Mouse (Mus musculus): Measurements from ENCODE around the gene Dhx35. TPM values are rescaled to one million over a fixed set of nuclear protein-coding genes. Genes with fewer than 3 reads are reported as not detected.

Dhx35 gene
- total RNA-seq, 2 experiments from 2014 or later = 16.9 to 18.4 TPM

GRCm38 (mm10) chr2:158799328-158799727 is 4.7 kb downstream of the Dhx35 start:
- DNase-seq = no peak
- intact Hi-C loops (cut with DNase I) = no loop called here

GRCm38 (mm10) chr2:158800788-158801187 is 6.2 kb downstream of the Dhx35 start:
- intact Hi-C loops (cut with DNase I) = no loop called here
- no peak for DNase-seq

- intact Hi-C loops (cut with DNase I) = no loop called here
- no peak for DNase-seq
Measured at GRCm38 (mm10) chr2:158803575-158803974, 9.0 kb downstream of the Dhx35 start.

- intact Hi-C loops (cut with DNase I) = no loop called here
- DNase-seq = no peak
Measured at GRCm38 (mm10) chr2:158815686-158816085, 21.1 kb downstream of the Dhx35 start.

- intact Hi-C loops (cut with DNase I) = no loop called here
- no peak for DNase-seq
Measured at GRCm38 (mm10) chr2:158816239-158816638, 21.6 kb downstream of the Dhx35 start.

GRCm38 (mm10) chr2:158817708-158818107 is 23.1 kb downstream of the Dhx35 start:
- DNase-seq = no peak
- intact Hi-C loops (cut with DNase I) = no loop called here

GRCm38 (mm10) chr2:158828124-158828523 is 33.5 kb downstream of the Dhx35 start:
- no peak for DNase-seq
- intact Hi-C loops (cut with DNase I) = no loop called here

GRCm38 (mm10) chr2:158829746-158830145 is 35.1 kb downstream of the Dhx35 start:
- DNase-seq = no peak
- intact Hi-C loops (cut with DNase I) = no loop called here

GRCm38 (mm10) chr2:158833221-158833620 is 38.6 kb downstream of the Dhx35 start:
- DNase-seq = peak in 1 of 2 experiments; percentile 11
- intact Hi-C loops (cut with DNase I) = no loop called here

- DNase-seq = no peak
- intact Hi-C loops (cut with DNase I) = no loop called here
Measured at GRCm38 (mm10) chr2:158833645-158834044, 39.0 kb downstream of the Dhx35 start.

- intact Hi-C loops (cut with DNase I) = no loop called here
- DNase-seq = no peak
Measured at GRCm38 (mm10) chr2:158843287-158843686, 48.7 kb downstream of the Dhx35 start.

- DNase-seq = no peak
- intact Hi-C loops (cut with DNase I) = no loop called here
Measured at GRCm38 (mm10) chr2:158845031-158845430, 50.4 kb downstream of the Dhx35 start.

GRCm38 (mm10) chr2:158846208-158846607 is 51.6 kb downstream of the Dhx35 start:
- DNase-seq = no peak
- intact Hi-C loops (cut with DNase I) = no loop called here

GRCm38 (mm10) chr2:158847991-158848390 is 53.4 kb downstream of the Dhx35 start:
- intact Hi-C loops (cut with DNase I) = no loop called here
- DNase-seq = no peak

GRCm38 (mm10) chr2:158849416-158849815 is 54.8 kb downstream of the Dhx35 start:
- intact Hi-C loops (cut with DNase I) = no loop called here
- no peak for DNase-seq

GRCm38 (mm10) chr2:158852579-158852978 is 58.0 kb downstream of the Dhx35 start:
- intact Hi-C loops (cut with DNase I) = loop anchor here (2.0 kb wide), 1 partner anchor 86 kb away; no protein-coding TSS in a partner anchor
- peak; percentile 34 to 62 for DNase-seq

GRCm38 (mm10) chr2:158856896-158857499 is 62.4 kb downstream of the Dhx35 start:
- no peak for DNase-seq
- intact Hi-C loops (cut with DNase I) = no loop called here

GRCm38 (mm10) chr2:158857579-158857978 is 63.0 kb downstream of the Dhx35 start:
- no peak for DNase-seq
- intact Hi-C loops (cut with DNase I) = no loop called here

- no peak for DNase-seq
- intact Hi-C loops (cut with DNase I) = loop anchor here (5.0 kb wide), 1 partner anchor 219 kb away; no protein-coding TSS in a partner anchor
Measured at GRCm38 (mm10) chr2:158861115-158861514, 66.5 kb downstream of the Dhx35 start.

- peak; percentile 47 to 66 for DNase-seq
- intact Hi-C loops (cut with DNase I) = loop anchor here (2.0 to 5.0 kb wide), 3 partner anchors 221 to 1729 kb away; no protein-coding TSS in a partner anchor
Measured at GRCm38 (mm10) chr2:158863341-158864125, 68.9 kb downstream of the Dhx35 start.

GRCm38 (mm10) chr2:158864126-158864458 is 69.5 kb downstream of the Dhx35 start:
- intact Hi-C loops (cut with DNase I) = loop anchor here (2.0 to 5.0 kb wide), 2 partner anchors 222 to 1729 kb away; no protein-coding TSS in a partner anchor
- no peak for DNase-seq

- intact Hi-C loops (cut with DNase I) = loop anchor here (2.0 kb wide), 1 partner anchor 1727 kb away; no protein-coding TSS in a partner anchor
- peak; percentile 69 to 83 for DNase-seq
Measured at GRCm38 (mm10) chr2:158865358-158865757, 70.8 kb downstream of the Dhx35 start.

Measured in heart, postnatal 36 days (tissue).